ENCODE assay signal across 19 mouse cellular contexts in genomic region chr14:40905813-40906212, GRCm38 (mm10).
"Had no signal": no experiment of that assay in that cellular context is flagged by ENCODE, and none has a peak within 500 bp of the region (broad histone marks: within the 10 kb centered on the region; RNA-seq: fewer than 3 reads in every experiment).

No protein-coding gene starts in this region.

- H3K4me3 ChIP-seq: midbrain, embryonic 10.5 days; midbrain, embryonic 12.5 days; myocyte; neural tube, embryonic 13.5 days; neural tube, embryonic 15.5 days had no signal

- ATAC-seq: midbrain, embryonic 16.5 days had no signal

- H3K27me3 ChIP-seq: midbrain, embryonic 12.5 days; neural tube, embryonic 13.5 days; neural tube, embryonic 15.5 days had no signal

- H3K9ac ChIP-seq: lung, embryonic 14.5 days; midbrain, embryonic 12.5 days; neural tube, embryonic 13.5 days; neural tube, embryonic 15.5 days had no signal

- H3K4me2 ChIP-seq: lung, embryonic 14.5 days; midbrain, embryonic 12.5 days; neural tube, embryonic 13.5 days; neural tube, embryonic 15.5 days had no signal

- H3K9me3 ChIP-seq: midbrain, embryonic 10.5 days; midbrain, embryonic 12.5 days; neural tube, embryonic 13.5 days; neural tube, embryonic 15.5 days had no signal

- H3K27ac ChIP-seq: midbrain, embryonic 10.5 days; midbrain, embryonic 12.5 days; neural tube, embryonic 13.5 days; neural tube, embryonic 15.5 days had no signal

- DNase-seq: lung, adult 18-20 months; lung, embryonic 14.5 days; lung, postnatal 10 days; lung, postnatal 4 days; midbrain, embryonic 14.5 days; retina, postnatal 1 day; right cerebral cortex, adult 18-20 months; right cerebral cortex, postnatal 25 days; right cerebral cortex, postnatal 4 days; spleen, adult 18-20 months; thymus, adult 18-20 months; thymus, postnatal 14 days; thymus, postnatal 36 days had no signal

- H3K4me1 ChIP-seq: midbrain, embryonic 12.5 days; neural tube, embryonic 13.5 days; neural tube, embryonic 15.5 days had no signal
